Mouse (Mus musculus) granulocyte monocyte progenitor cell, adult 5-6 weeks (primary cell): ENCODE measurements around the gene Marf1. TPM values are rescaled to one million over a fixed set of nuclear protein-coding genes. Genes with fewer than 3 reads are reported as not detected.

Experiments
- ATAC-seq: replicated peaks from 2 replicates; pipeline ENCODE4 v1.8.0; 2016; ENCODE audit warnings: mild to moderate bottlenecking, moderate TSS enrichment, inconsistent platforms; ENCODE audit not compliant: poor library complexity, severe bottlenecking
- total RNA-seq, 2 experiments: library from RNA; stranded (forward) in 1 of 2; stranded (reverse) in 1 of 2; fragments of 200-712, 200-1000 nt in 1 of 2; fragments of >200 nt in 1 of 2; fragmentation: Nextera tagmentation in 1 of 2; gene quantifications; 2 replicates each; pipeline ENCODE4 v1.2.3; 2014 to 2017

Gene Marf1
- total RNA-seq, 2 experiments from 2014 or later, result 23.6 to 40.0 TPM

GRCm38 (mm10) chr16:14139106-14139505, 24.0 kb downstream of the Marf1 start:
- ATAC-seq, result no peak

GRCm38 (mm10) chr16:14137976-14138561, 25.1 kb downstream of the Marf1 start:
- ATAC-seq, result no peak

DNA sequence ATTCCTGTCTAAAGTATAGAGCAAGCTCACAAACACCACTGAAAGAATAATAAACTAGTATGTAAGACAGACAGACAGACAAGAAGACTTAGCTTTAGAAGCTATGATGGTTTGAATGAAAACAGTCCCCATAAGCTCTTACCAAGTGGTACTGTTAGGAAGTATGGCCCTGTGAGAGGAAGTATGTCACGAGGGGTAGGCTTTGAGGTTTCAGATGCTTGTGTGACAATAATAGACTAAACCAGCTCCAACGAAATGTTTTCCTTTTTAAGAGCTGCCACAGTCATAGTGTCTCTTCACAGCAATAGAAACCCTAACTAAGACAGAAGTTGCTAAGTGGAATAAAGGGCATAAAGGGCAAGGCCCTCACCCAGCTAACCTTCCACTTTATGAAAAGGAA, 28.1 kb downstream of the Marf1 start:
- ATAC-seq, result peak; percentile 66

- peak; percentile 98 for ATAC-seq
Observed at GRCm38 (mm10) chr16:14131838-14132237, 31.3 kb downstream of the Marf1 start.

GRCm38 (mm10) chr16:14131376-14131775, 31.8 kb downstream of the Marf1 start:
- ATAC-seq, result no peak

GRCm38 (mm10) chr16:14130796-14131195, 32.4 kb downstream of the Marf1 start:
- no peak for ATAC-seq

DNA sequence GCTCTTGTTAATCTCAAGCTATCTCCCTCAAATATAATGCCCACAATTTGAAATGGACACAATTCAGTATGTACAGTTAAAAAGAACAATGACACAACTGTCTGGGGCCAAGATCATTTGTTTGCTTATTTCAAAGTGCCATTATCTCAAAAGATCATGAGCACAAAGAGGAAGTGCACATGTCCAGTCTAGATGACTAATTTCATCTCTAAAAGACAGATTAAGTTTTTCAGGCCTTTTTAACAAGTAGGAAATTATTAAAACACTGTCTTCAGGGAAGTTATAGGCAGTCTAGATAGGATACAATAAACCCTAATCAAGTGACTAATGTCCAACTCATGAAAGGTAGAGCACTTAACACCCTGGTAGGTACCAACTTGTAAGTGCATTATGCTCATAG, 34.2 kb downstream of the Marf1 start:
- ATAC-seq, result no peak

GRCm38 (mm10) chr16:14125253-14125652, 37.9 kb downstream of the Marf1 start:
- ATAC-seq, result peak; percentile 46; the same call in 1 of the 2 replicates

DNA sequence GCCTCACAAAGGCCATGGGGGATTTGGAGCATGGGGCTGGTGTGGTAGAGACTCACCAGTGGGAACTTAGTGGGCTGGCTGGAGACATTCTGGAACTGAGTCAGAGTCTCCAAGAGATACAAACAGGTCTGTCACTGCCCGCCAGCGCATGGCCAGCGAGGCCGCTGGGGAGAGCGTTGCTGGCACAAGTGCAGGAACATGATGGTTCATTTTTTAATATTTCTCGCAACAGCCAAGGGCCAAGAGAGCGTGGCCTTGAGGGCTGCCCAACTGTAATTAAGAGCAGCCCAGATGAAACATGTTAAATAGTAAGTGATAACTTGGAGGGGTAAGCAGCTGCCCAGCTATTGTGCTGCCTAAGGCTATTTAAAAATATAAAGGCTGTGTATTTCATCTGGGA, 38.4 kb downstream of the Marf1 start:
- ATAC-seq, result no peak

- no peak for ATAC-seq
Observed at GRCm38 (mm10) chr16:14123901-14124300, 39.2 kb downstream of the Marf1 start.

DNA sequence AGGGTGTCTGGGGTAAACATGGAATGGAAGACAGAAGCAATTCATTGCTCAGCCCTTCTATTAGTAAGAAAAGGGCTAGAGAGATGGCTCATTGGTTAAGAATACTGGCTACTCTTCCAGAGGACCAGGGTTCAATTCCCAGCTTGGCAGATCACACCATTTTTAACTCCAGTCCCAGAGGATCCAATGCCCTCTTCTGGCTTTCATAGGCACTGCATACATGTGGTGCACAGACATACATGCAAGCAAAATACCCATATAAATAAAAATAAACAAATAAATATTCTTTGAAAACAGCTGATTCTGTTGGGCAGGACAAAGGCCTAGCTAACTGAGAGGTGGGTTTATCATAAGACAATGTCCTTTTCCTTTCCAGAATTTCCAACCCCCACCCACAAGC, 40.6 kb downstream of the Marf1 start:
- no peak for ATAC-seq

DNA sequence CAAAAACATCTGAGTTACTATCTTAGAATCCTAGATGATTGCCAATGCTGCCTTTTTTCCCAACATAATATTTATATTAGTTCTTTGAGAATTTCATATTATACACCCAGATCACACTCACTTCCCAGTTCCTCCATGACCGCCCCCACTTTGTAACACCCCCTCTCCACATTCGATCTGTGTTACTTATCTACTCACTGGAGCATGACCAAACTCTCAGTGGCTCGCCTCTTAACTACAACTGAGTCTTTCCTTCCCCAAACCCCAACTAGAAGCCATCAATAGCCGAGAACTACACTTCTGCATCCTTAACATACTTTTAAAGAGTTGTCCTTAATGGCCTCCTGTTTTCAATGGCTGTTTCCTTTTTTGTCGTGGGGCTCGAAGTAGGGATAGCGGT, 41.6 kb downstream of the Marf1 start:
- no peak for ATAC-seq

DNA sequence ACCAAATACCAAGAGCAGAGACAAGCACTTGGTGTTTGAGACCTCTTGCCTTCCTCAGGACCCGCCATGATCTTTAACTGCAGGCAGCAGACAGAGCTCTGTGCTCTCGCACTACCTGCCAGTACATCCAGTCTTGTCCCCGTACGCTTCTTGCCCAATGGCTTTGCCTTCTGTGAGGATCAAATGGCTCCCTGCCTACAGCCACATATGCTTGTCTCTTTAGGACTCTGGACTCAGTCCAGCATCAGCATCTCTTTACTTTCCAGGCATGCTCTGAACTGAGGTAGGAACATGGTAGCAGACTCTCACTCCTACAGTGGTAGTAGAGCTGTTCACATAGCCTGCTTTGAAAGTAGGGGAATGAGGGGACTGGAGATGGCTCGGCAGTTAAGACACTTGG, 42.2 kb downstream of the Marf1 start:
- no peak for ATAC-seq

DNA sequence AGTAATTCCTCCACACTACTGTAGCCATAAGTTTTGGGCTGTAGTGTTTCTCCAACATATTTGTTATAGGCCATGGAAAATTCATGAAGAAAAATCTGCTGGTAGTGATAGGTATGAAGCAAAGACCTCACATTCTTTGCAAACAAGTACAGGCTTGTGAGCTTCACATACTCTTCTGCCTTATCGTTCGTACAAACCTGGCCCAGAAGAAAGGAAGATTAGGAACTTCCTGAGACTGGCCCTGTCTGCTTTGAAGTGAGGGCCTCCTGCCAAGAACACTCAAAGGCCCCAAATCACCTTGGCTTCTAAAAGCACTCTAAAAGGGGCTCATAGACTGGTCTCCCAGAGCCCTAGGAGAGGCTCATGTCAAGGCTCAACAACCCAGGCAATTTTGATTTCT, 45.9 kb downstream of the Marf1 start:
- no peak for ATAC-seq

GRCm38 (mm10) chr16:14112742-14113141, 50.4 kb downstream of the Marf1 start:
- peak; percentile 50 for ATAC-seq

- ATAC-seq, result peak; percentile 72
Observed at GRCm38 (mm10) chr16:14112133-14112532, 51.0 kb downstream of the Marf1 start.

DNA sequence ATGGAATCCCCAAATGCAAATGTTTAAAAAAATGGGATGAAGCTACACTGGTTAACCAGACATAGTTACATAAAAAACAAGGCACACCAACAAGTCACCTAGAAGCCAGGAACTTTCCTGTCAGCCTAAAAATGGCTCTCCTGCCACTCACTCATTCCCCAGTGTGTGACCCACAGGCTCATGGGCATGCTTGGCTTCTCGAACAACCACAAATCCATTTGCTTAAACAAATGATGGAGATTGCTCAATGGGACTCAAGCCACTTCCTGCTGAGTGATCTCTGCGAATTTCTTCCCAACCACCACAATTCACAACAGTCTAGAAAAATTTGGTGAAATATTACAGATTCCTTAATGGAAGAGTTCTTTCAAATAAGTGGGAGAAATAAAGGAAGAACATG, 52.2 kb downstream of the Marf1 start:
- ATAC-seq, result peak; percentile 70

DNA sequence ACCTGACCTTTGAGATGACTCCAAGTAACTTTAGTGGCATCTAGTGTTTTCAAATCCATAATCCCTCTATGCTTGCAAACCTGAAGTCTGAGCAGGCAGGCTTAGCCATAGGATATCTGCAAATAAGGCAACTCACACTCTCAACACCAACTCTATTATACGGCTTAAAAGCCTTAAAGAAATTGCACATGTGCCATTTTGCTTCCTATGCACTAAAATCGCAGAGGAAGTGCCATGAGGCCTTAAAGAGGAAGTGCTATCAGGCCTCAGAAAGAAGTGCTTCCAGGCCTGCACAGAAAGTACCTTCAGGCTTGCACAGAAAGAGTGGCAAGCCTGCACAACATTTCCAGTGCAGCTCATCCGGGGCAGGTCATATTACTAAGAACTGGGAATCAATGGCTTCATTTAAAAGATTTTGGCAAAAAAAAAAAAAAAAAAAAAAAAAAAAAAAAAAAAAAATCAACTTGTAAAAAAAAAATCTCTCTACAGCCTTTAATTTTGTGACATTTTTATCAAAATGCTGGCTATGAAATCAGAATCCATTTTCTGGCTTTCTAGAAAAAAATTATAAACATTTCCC, 53.4 kb downstream of the Marf1 start:
- peak; percentile 44; the same call in 1 of the 2 replicates for ATAC-seq

- no peak for ATAC-seq
Observed at GRCm38 (mm10) chr16:14105891-14106290, 57.3 kb downstream of the Marf1 start.

DNA sequence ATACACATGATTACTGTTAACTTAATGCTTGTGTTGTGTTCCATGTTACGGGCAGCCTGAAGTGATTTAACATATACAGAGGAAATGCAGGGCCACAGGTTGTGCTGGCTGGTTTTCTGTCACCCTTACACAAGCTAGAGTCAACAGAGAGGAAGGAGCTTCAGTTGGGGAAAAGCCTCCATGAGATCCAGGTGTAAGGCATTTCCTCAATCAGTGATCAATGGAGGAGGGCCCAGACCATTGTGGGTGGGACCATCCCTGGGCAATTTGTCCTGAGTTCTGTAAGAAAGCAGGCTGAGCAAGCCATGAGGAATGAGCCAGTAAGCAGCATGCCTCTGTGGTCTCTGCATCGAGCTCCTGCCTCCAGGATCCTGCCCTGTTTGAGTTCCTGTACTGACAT, 71.4 kb downstream of the Marf1 start:
- ATAC-seq, result no peak

GRCm38 (mm10) chr16:14089296-14089695, 73.9 kb downstream of the Marf1 start:
- ATAC-seq, result no peak

- ATAC-seq, result peak; percentile 100
Observed at GRCm38 (mm10) chr16:14088249-14088648, 74.9 kb downstream of the Marf1 start.
